Mouse (Mus musculus) lung, adult 2 months (tissue): Measurements from ENCODE around the gene Asdurf.

Experiments
- CTCF ChIP-seq: fragments of 200-500 bp; IDR thresholded peaks from 2 replicates; pipeline ENCODE4 v1.5.1; 2011; ENCODE audit warnings: mild to moderate bottlenecking, low read length, control low read depth; ENCODE audit not compliant: insufficient read depth
- POLR2A ChIP-seq: fragments of 200-500 bp; IDR thresholded peaks from 2 replicates; pipeline ENCODE4 v1.6.1; 2011; ENCODE audit warnings: low read depth, mild to moderate bottlenecking, control low read depth, low read length, borderline replicate concordance; ENCODE audit errors: extremely low read depth

DNA sequence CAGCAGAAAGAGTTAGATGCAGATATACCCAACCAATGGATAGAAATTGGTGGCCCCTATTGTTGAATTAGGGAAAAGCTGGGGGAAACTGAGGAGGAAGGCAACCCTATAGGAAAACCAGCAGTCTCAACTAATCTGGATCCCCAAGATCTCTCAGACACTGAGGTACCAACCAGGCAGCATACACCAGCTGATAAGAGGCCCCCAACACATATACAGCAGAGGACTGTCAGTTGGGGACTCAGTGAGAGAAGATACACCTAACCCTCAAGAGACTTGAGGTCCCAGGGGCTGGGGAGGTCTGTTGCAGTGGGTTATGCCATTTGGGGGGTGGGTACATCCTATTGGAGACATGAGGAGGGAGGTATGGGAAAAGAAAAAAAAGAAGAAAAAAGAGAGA, 17.0 kb downstream of the Asdurf start:
- TF ChIP-seq CTCF (no peak), POLR2A (no peak)
